ENCODE assay signal across 28 mouse cellular contexts in the genomic region with DNA sequence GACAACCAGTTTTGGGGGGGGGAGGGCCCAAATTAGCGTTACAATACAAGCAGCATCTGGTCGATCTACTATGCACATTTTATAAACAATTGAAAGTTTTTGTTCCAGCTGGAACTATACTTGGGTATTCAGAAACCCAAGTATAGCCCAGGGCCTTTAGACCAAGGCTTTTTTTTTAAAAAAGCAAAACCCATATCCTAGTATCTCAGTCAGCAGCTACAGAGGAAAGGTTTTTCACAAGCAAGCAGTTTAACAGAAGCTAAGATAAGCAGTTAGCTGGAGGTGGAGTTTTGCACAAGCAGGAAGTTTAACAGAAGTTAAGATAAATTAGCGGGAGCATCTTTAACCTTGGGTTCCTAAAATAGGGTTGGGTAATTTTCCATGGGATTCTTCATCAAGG. TPM values are rescaled to one million over a fixed set of nuclear protein-coding genes. Genes with fewer than 3 reads are reported as not detected.
"Had no signal": no experiment of that assay in that cellular context is flagged by ENCODE, and none has a peak within 500 bp of the region (broad histone marks: within the 10 kb centered on the region; RNA-seq: fewer than 3 reads in every experiment).

No protein-coding gene starts in this region.

- H3K27ac ChIP-seq: lung, embryonic 15.5 days; macrophage; midbrain, embryonic 13.5 days; midbrain, embryonic 15.5 days; neural tube, embryonic 12.5 days had no signal

- DNase-seq: liver, postnatal 0 days; lung, adult 2 months; lung, postnatal 14 days; lung, postnatal 36 days; retina, postnatal 1 day; right cerebral cortex, adult 18-20 months; right cerebral cortex, postnatal 25 days; right cerebral cortex, postnatal 4 days; spleen, adult 18-20 months; thymus, adult 18-20 months; thymus, postnatal 14 days; thymus, postnatal 36 days had no signal

- H3K36me3 ChIP-seq: lung, embryonic 15.5 days; midbrain, embryonic 13.5 days; midbrain, embryonic 15.5 days; neural tube, embryonic 12.5 days had no signal

- H3K4me1 ChIP-seq: megakaryocyte, embryonic 14.5 days; midbrain, embryonic 13.5 days; midbrain, embryonic 15.5 days; neural tube, embryonic 12.5 days had no signal

- H3K4me3 ChIP-seq: lung, embryonic 15.5 days; megakaryocyte, embryonic 14.5 days; midbrain, embryonic 13.5 days; midbrain, embryonic 15.5 days; neural tube, embryonic 12.5 days had no signal

- H3K9ac ChIP-seq: liver, postnatal 0 days; lung, embryonic 15.5 days; midbrain, embryonic 13.5 days; midbrain, embryonic 15.5 days; neural tube, embryonic 12.5 days had no signal

- H3K9me3 ChIP-seq: lung, embryonic 15.5 days had no signal

- H3K27me3 ChIP-seq: lung, embryonic 15.5 days; midbrain, embryonic 13.5 days; midbrain, embryonic 15.5 days; neural tube, embryonic 12.5 days had no signal

RNA-seq across cellular contexts. Expression of a gene that starts 9.7 kb away (rescaled TPM):
- total RNA-seq: megakaryocyte progenitor cell, adult 5-6 weeks; midbrain, postnatal 0 days; monocyte, adult 5-6 weeks had no signal
- polyA plus RNA-seq: liver, postnatal 0 days; lung, adult 2 months; lung, embryonic 15.5 days; lung, postnatal 0 days; macrophage; midbrain, embryonic 11.5 days; midbrain, embryonic 13.5 days; midbrain, embryonic 15.5 days; midbrain, postnatal 0 days; neural tube, embryonic 12.5 days; neural tube, embryonic 14.5 days; small intestine, adult 2 months; stomach, embryonic 14.5 days; stomach, embryonic 16.5 days; thymus, postnatal 0 days had no signal

RNA-seq across cellular contexts. Expression of a gene that starts 20.9 kb away (rescaled TPM):
- total RNA-seq: megakaryocyte progenitor cell, adult 5-6 weeks; midbrain, postnatal 0 days; monocyte, adult 5-6 weeks had no signal
- polyA plus RNA-seq: liver, postnatal 0 days; lung, adult 2 months; lung, embryonic 15.5 days; lung, postnatal 0 days; macrophage; midbrain, embryonic 13.5 days; midbrain, embryonic 15.5 days; midbrain, postnatal 0 days; neural tube, embryonic 12.5 days; neural tube, embryonic 14.5 days; small intestine, adult 2 months; stomach, embryonic 14.5 days; thymus, postnatal 0 days had no signal
